Mouse (Mus musculus) heart, embryonic 14.5 days (tissue): ENCODE results near the gene Alg9. TPM values are rescaled to one million over a fixed set of nuclear protein-coding genes. Genes with fewer than 3 reads are reported as not detected.

Source experiments
- ATAC-seq: fragments of 200-750 bp; cut with Nextera tagmentation; 2 replicates; pipeline ENCODE4 v1.8.0; 2017; ENCODE audit warnings: low read depth, moderate TSS enrichment; ENCODE audit not compliant: insufficient number of reproducible peaks, insufficient read depth, low FRiP score
- H3K27ac ChIP-seq, 2 experiments: fragments of 200-500 bp in 1 of 2; fragments of 300-500 bp in 1 of 2; sonication (generic) in 1 of 2; replicated peaks in 1 of 2; 2 replicates each; pipeline ENCODE4 v1.5.1; 2012 to 2014; ENCODE audit warnings: low read depth in 2 of 2, low read length in 2 of 2, control low read depth in 1 of 2, mild to moderate bottlenecking in 1 of 2, mixed read lengths in 1 of 2; ENCODE audit not compliant: control insufficient read depth in 1 of 2, insufficient read depth in 1 of 2
- H3K27me3 ChIP-seq: fragments of 300-500 bp; sonication (generic); 2 replicates; pipeline ENCODE4 v1.6.1; 2014; ENCODE audit warnings: mild to moderate bottlenecking, low read length, control low read depth; ENCODE audit not compliant: control insufficient read depth, insufficient read depth
- H3K36me3 ChIP-seq: fragments of 300-500 bp; sonication (generic); 2 replicates; pipeline ENCODE4 v1.6.1; 2014; ENCODE audit warnings: mild to moderate bottlenecking, control low read depth, low read length, mixed read lengths; ENCODE audit not compliant: control insufficient read depth, insufficient read depth
- H3K4me1 ChIP-seq, 2 experiments: fragments of 200-500 bp in 1 of 2; fragments of 300-500 bp in 1 of 2; sonication (generic) in 1 of 2; 2 replicates each; pipeline ENCODE4 v1.6.1; 2012 to 2014; ENCODE audit warnings: low read length in 2 of 2, control low read depth in 1 of 2, mixed read lengths in 1 of 2; ENCODE audit not compliant: control insufficient read depth in 2 of 2, insufficient read depth in 2 of 2
- H3K4me2 ChIP-seq: fragments of 300-500 bp; sonication (generic); 2 replicates; pipeline ENCODE4 v1.6.1; 2014; ENCODE audit warnings: mild to moderate bottlenecking, low read length
- H3K4me3 ChIP-seq, 2 experiments: fragments of 200-500 bp in 1 of 2; fragments of 300-500 bp in 1 of 2; sonication (generic) in 1 of 2; 2 replicates each; pipeline ENCODE4 v1.5.1; 2012 to 2014; ENCODE audit warnings: low read length in 2 of 2, mild to moderate bottlenecking in 2 of 2, control low read depth in 1 of 2, low read depth in 1 of 2, moderate library complexity in 1 of 2; ENCODE audit not compliant: control insufficient read depth in 1 of 2, insufficient read depth in 1 of 2
- H3K9ac ChIP-seq: fragments of 300-500 bp; sonication (generic); 2 replicates; pipeline ENCODE4 v1.6.1; 2014; ENCODE audit warnings: mild to moderate bottlenecking, low read length
- H3K9me3 ChIP-seq: fragments of 300-500 bp; sonication (generic); 2 replicates; pipeline ENCODE4 v1.6.1; 2016; ENCODE audit warnings: low read length, control low read depth; ENCODE audit not compliant: control insufficient read depth
- WGBS: fragments of 180-500 bp; shearing (Covaris S2); extraction: QIAGEN DNeasy Blood & Tissue Kit; methylation state at CpG from one replicate; pipeline ENCODE4 v1.1.7; 2014; 5-methylcytosine and 5-hydroxymethylcytosine counted together
- polyA plus RNA-seq: library from polyadenylated mRNA; unstranded; fragments of >200 nt; fragmentation: Nextera tagmentation; extraction: Ambion mirVana; gene quantifications from 2 replicates; pipeline ENCODE4 v1.2.1, GENCODE M21; 2014

Gene Alg9
- polyA plus RNA-seq, 1 experiment from 2014 or later = 31.5 TPM

- WGBS = 11% methylated on average over 36 of the region's 36 CpGs
- H3K27ac ChIP-seq = peak within 1 kb of the TSS; percentile 45 to 67; a peak in 3 of 4 replicates
- H3K9ac ChIP-seq = no peak within 1 kb of the TSS; the same call in 1 of the 2 replicates
Measured at GRCm38 (mm10) chr9:50738914-50739870, 35.6 kb upstream of the Alg9 start, which contains the start of gene Dixdc1. Gene Dixdc1, minus strand, starts transcription at chr9:50739517.

DNA sequence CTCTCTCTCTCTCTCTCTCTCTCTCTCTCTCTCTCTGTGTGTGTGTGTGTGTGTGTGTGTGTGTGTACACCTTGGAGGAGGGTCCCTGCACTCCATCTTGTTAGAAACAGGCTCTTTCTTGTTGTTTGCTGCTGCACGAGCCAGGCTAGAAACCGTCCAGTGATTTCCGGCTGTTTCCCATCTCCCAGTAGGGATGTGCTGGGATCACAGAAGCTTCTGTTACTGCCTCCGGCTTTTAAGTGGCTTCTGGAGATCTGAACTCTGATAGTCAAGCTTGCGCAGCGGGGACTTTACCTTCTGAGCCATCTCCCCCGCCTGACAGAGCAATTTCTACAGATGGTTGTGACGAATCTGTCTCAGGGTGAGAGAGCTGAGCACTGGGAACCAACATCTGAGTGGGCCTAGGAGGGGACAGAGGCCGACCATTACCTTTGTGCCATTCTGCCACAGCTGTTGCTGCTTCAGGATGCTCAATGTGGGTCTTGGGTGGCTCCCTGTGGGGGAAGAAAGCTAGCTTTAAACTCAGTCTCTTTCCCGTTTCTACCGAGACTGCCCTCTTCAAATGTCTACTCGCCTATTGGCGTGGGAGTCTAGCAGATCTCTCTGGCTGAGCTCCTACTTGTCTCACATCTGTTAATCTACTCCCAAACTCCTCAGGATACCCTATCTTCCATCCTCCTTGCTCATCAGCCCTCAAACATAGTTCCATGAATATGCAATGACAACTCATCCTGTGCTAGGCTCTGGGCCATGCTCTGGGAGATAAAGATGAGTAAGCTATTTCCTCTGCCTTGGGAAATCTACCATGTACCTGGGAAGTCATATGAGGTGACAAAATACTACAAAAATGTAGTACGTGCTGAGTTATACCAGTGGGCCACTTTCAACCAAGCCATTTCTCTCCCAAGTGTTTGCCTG, 33.7 kb upstream of the Alg9 start:
- Histone ChIP-seq H3K36me3 (no peaks in the 10 kb centered on the region), H3K27ac (no peak overlapping the region), H3K9ac (no peak overlapping the region), H3K9me3 (no peaks in the 10 kb centered on the region), H3K4me3 (no peak overlapping the region), H3K4me1 (peaks cover under 1 to 24% of the 10 kb centered on the region in 2 experiments; a peak in 3 of 4 replicates), H3K4me2 (no peak overlapping the region), H3K27me3 (0 out of 2 replicates have a peak, but pooled peaks cover 2% of the 10 kb centered on the region)
- no peak for ATAC-seq
- WGBS = 78% methylated on average over 14 of the region's 14 CpGs

More at GRCm38 (mm10) chr9:50738914-50739870, 35.6 kb upstream of the Alg9 start, which contains the start of gene Dixdc1:
- peaks cover 0 to 17% of the 10 kb centered on the region in 2 experiments; a peak in 2 of 4 replicates for H3K4me1 ChIP-seq
- H3K4me3 ChIP-seq = peak within 1 kb of the TSS; percentile 35 to 36
- H3K9me3 ChIP-seq = no peaks in the 10 kb centered on the region
- H3K36me3 ChIP-seq = no peaks in the 10 kb centered on the region
- ATAC-seq = peak; percentile 97
- no peaks in the 10 kb centered on the region for H3K27me3 ChIP-seq
- peak within 1 kb of the TSS; percentile 70 for H3K4me2 ChIP-seq

DNA sequence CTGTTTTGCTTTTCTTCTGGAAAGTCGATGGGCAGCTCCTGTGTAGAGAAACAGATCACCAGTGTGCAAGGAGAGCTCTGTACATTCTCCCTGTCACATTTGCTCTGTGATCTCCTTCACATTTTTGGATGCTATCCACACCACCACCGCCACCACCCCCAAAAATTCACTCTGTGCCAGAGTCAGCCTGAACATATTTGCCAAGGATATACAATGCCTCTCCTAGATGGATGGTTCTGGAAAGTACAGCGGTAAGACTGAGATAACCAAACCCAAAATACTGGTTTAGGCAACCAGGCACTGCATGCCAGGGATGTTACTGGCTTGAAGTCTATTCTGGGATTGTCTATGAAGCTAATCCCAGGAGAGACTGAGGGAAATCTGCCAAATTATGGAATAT, 32.6 kb upstream of the Alg9 start:
- Histone ChIP-seq H3K36me3 (no peaks in the 10 kb centered on the region), H3K4me1 (peaks cover 8 to 34% of the 10 kb centered on the region in 2 experiments; a peak in 3 of 4 replicates), H3K4me3 (no peak overlapping the region), H3K9ac (no peak overlapping the region), H3K4me2 (no peak overlapping the region), H3K27ac (0 out of 4 replicates have a peak overlapping the region, but pooled peaks of 1 of the 2 experiments have one; percentile 9), H3K27me3 (0 out of 2 replicates have a peak, but pooled peaks cover 2% of the 10 kb centered on the region), H3K9me3 (no peaks in the 10 kb centered on the region)
- WGBS = 70% methylated on average over 3 of the region's 3 CpGs
- no peak for ATAC-seq

- peaks cover 8 to 38% of the 10 kb centered on the region in 2 experiments; a peak in 3 of 4 replicates for H3K4me1 ChIP-seq
- no peak overlapping the region for H3K9ac ChIP-seq
- no peak overlapping the region for H3K4me2 ChIP-seq
- H3K27ac ChIP-seq = 0 out of 4 replicates have a peak overlapping the region, but pooled peaks of 1 of the 2 experiments have one; percentile 9
- 0 out of 2 replicates have a peak, but pooled peaks cover 2% of the 10 kb centered on the region for H3K27me3 ChIP-seq
- no peak for ATAC-seq
- 56% methylated on average over 2 of the region's 2 CpGs for WGBS
- no peaks in the 10 kb centered on the region for H3K9me3 ChIP-seq
- H3K4me3 ChIP-seq = no peak overlapping the region
- H3K36me3 ChIP-seq = no peaks in the 10 kb centered on the region
Measured at GRCm38 (mm10) chr9:50742744-50743143, 32.1 kb upstream of the Alg9 start.

DNA sequence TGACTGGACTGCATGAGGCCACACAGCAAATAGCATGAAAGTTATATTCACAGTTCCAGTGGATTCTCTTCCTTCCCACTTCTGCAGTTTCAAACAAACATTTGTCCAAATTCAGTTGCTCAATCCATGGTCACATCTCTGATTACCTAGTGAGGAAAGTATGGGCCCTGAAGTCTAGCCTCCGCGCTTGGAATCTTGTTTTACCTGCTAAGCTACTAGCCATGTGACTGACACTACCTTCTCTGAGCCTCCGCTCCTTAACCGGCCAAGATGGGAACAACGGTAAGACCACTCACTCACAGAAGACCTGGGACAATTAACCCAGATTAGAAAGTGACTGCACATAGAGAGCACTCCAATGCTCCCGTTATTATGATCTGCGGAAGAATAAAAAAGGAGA, 29.0 kb upstream of the Alg9 start:
- H3K9me3 ChIP-seq = no peaks in the 10 kb centered on the region
- H3K4me2 ChIP-seq = peak overlapping the region; percentile 83
- H3K9ac ChIP-seq = peak overlapping the region; percentile 80
- peak overlapping the region; percentile 53 to 66 for H3K4me3 ChIP-seq
- H3K27me3 ChIP-seq = 0 out of 2 replicates have a peak, but pooled peaks cover 2% of the 10 kb centered on the region
- no peaks in the 10 kb centered on the region for H3K36me3 ChIP-seq
- H3K4me1 ChIP-seq = peaks cover 8 to 34% of the 10 kb centered on the region in 2 experiments
- H3K27ac ChIP-seq = peak overlapping the region; percentile 86
- WGBS = 19% methylated on average over 7 of the region's 7 CpGs
- no peak for ATAC-seq

DNA sequence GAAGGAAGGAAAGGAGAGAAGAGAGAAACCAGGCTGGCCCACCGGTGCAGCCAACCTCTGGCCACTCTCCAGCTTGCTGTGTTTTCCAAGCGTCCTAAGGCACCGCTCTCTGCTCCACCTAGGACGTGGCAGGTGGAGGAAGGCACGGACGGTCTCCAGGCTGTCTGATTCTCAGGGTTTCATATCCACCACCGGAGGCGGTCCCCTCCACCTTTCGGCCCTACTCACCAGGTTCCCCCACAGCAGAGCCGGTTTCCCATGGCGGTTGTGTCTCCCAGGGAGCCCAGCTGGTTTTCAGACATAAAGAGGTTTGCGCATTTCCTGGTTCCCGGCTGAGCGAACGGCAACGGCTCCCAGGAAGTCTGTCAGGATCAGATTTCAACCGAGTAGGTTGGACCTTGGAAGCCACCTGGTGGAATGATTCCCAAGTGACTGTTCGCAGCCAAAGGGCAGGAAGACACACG, 28.6 kb upstream of the Alg9 start, which contains the start of gene 2310030G06Rik:
TSS of gene 2310030G06Rik (minus strand) at position 323 of the 464 bp plus-strand sequence.
- no peak for ATAC-seq
- H3K9me3 ChIP-seq = no peaks in the 10 kb centered on the region
- peak within 1 kb of the TSS; percentile 53 to 66 for H3K4me3 ChIP-seq
- peaks cover 8 to 34% of the 10 kb centered on the region in 2 experiments for H3K4me1 ChIP-seq
- peak within 1 kb of the TSS; percentile 86 for H3K27ac ChIP-seq
- H3K4me2 ChIP-seq = peak within 1 kb of the TSS; percentile 83
- H3K9ac ChIP-seq = peak within 1 kb of the TSS; percentile 80
- 4% methylated on average over 19 of the region's 19 CpGs for WGBS
- 0 out of 2 replicates have a peak, but pooled peaks cover 2% of the 10 kb centered on the region for H3K27me3 ChIP-seq
- H3K36me3 ChIP-seq = no peaks in the 10 kb centered on the region
